Mouse (Mus musculus): Measurements from ENCODE around the gene Spred2. TPM values are rescaled to one million over a fixed set of nuclear protein-coding genes. Genes with fewer than 3 reads are reported as not detected.
A peak's percentile ranks its signal among the peaks of the same experiment; 100 is the strongest.

Spred2 gene
- polyA plus RNA-seq, 2 experiments: 8.5 to 25.4 TPM

- no peaks in the 10 kb centered on the region for H3K9me3 ChIP-seq (ENCODE audit: control insufficient read depth, low read length)
- H3K4me2 ChIP-seq (replicated peaks; ENCODE audit: low read depth, low read length, severe bottlenecking): no peak overlapping the region
- H3K27me3 ChIP-seq (ENCODE audit: control insufficient read depth, insufficient read depth, low read length): no peaks in the 10 kb centered on the region
- H3K9ac ChIP-seq (ENCODE audit: low read depth, low read length, severe bottlenecking): no peak overlapping the region
- H3K27ac ChIP-seq (replicated peaks; ENCODE audit: low read depth, low read length): no peak overlapping the region
- H3K4me1 ChIP-seq (ENCODE audit: control insufficient read depth, insufficient read depth, low read length): no peaks in the 10 kb centered on the region
- 67% methylated on average over 18 of the region's 18 CpGs for WGBS
- no peak for TF ChIP-seq POLR2A (IDR thresholded peaks at IDR 0.05; ENCODE audit: borderline replicate concordance, extremely low read depth, insufficient read depth, insufficient read length)
- H3K36me3 ChIP-seq (ENCODE audit: control insufficient read depth, insufficient read depth, low read length): peaks cover 21% of the 10 kb centered on the region
- ATAC-seq (ENCODE audit: low FRiP score, low read depth) (no peak), DNase-seq (ENCODE audit: low spot score) (no peak)
- no peak overlapping the region for H3K4me3 ChIP-seq (replicated peaks; ENCODE audit: low read length)
Measured at GRCm38 (mm10) chr11:19997940-19998339, 73.8 kb downstream of the Spred2 start.

- Histone ChIP-seq H3K4me3 (replicated peaks; ENCODE audit: low read length) (no peak overlapping the region), H3K36me3 (ENCODE audit: control insufficient read depth, insufficient read depth, low read length) (peaks cover 45% of the 10 kb centered on the region), H3K9ac (ENCODE audit: low read depth, low read length, severe bottlenecking) (no peak overlapping the region), H3K27me3 (ENCODE audit: control insufficient read depth, insufficient read depth, low read length) (no peaks in the 10 kb centered on the region), H3K4me2 (replicated peaks; ENCODE audit: low read depth, low read length, severe bottlenecking) (no peak overlapping the region), H3K4me1 (ENCODE audit: control insufficient read depth, insufficient read depth, low read length) (no peaks in the 10 kb centered on the region), H3K27ac (replicated peaks; ENCODE audit: low read depth, low read length) (no peak overlapping the region), H3K9me3 (ENCODE audit: control insufficient read depth, low read length) (no peaks in the 10 kb centered on the region)
- no peak for TF ChIP-seq POLR2A (IDR thresholded peaks at IDR 0.05; ENCODE audit: borderline replicate concordance, extremely low read depth, insufficient read depth, insufficient read length)
- WGBS: 91% methylated on average over 4 of the region's 4 CpGs
- DNase-seq (ENCODE audit: low spot score) (no peak), ATAC-seq (ENCODE audit: low FRiP score, low read depth) (no peak)
Measured at GRCm38 (mm10) chr11:20002883-20003282, 78.7 kb downstream of the Spred2 start.

DNA sequence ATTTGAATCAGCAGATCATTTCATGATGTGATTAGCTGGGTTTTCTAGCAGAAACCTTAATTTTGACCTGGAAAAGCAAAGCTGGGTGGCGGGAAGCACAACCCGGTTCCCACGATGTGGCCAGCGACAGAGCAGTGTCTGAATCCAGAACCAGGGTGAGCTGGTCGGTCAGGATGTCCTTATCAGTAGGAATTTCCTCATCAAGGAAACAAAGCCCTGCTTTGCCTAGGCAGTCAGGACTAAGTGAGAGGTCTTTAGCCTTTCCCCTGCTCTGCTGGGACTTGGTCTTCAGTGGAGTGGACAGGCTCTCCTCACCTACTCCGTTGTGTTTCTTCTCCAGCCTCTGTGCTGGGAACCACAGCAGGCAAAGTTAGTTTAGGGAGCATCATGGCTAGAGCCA is 83.5 kb downstream of the Spred2 start:
- peaks cover 52% of the 10 kb centered on the region for H3K36me3 ChIP-seq (ENCODE audit: control insufficient read depth, insufficient read depth, low read length)
- ATAC-seq (ENCODE audit: low FRiP score, low read depth): no peak
- H3K27ac ChIP-seq (replicated peaks; ENCODE audit: low read depth, low read length): no peak overlapping the region
- WGBS: 87% methylated on average over 6 of the region's 6 CpGs
- no peak overlapping the region for H3K9ac ChIP-seq (ENCODE audit: low read depth, low read length, severe bottlenecking)
- TF ChIP-seq POLR2A (IDR thresholded peaks at IDR 0.05; ENCODE audit: borderline replicate concordance, extremely low read depth, insufficient read depth, insufficient read length): no peak
- no peaks in the 10 kb centered on the region for H3K9me3 ChIP-seq (ENCODE audit: control insufficient read depth, low read length)
- H3K27me3 ChIP-seq (ENCODE audit: control insufficient read depth, insufficient read depth, low read length): no peaks in the 10 kb centered on the region
- peaks cover 7% of the 10 kb centered on the region for H3K4me1 ChIP-seq (ENCODE audit: control insufficient read depth, insufficient read depth, low read length)
- no peak overlapping the region for H3K4me3 ChIP-seq (replicated peaks; ENCODE audit: low read length)
- H3K4me2 ChIP-seq (replicated peaks; ENCODE audit: low read depth, low read length, severe bottlenecking): no peak overlapping the region
- DNase-seq (ENCODE audit: low spot score): no peak

DNA sequence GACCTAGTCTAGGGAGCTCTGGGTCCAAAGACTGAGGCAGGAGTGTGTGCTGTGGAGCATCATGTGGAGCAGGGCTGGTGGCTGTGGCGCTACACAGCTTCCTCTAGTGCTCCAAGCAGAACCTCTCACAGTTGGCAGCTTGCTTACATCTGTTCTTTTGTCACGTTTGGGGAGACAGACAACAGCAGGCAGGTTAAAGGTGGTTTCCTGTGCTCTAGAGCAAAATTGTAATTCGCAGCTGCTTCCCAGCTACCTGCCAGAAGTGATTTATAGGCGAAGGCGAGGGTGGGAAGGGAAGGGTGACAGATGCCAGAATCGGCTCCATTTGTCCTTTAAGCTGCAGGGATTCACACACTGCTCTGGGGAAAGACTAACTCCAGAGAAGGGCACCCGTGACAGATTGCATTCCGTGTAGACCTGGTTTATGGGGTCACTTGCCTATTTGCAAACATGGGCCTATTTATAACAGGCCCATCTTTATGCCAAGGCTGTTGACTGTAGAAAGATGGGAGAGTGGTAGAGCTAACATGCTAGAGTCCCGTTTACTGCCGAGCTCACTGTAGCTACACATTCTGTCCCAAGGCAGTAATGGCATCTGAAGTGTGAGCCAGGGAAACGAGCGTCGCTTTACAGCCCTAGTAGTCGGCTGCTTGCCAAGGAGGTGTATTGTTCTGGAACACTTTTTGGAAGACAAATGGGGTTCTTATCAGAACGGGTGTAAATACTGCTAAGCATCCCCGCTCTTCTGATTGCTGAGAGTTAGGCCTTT is 87.2 kb downstream of the Spred2 start:
- H3K9me3 ChIP-seq (ENCODE audit: control insufficient read depth, low read length): no peaks in the 10 kb centered on the region
- peaks cover 48% of the 10 kb centered on the region for H3K36me3 ChIP-seq (ENCODE audit: control insufficient read depth, insufficient read depth, low read length)
- no peak overlapping the region for H3K4me2 ChIP-seq (replicated peaks; ENCODE audit: low read depth, low read length, severe bottlenecking)
- peak; percentile 51 for DNase-seq (ENCODE audit: low spot score)
- peak; percentile 51; the same call in 1 of the 2 replicates for ATAC-seq (ENCODE audit: low FRiP score, low read depth)
- no peak overlapping the region for H3K4me3 ChIP-seq (replicated peaks; ENCODE audit: low read length)
- 19% methylated on average over 16 of the region's 16 CpGs for whole genome bisulfite sequencing
- no peak for TF ChIP-seq POLR2A (IDR thresholded peaks at IDR 0.05; ENCODE audit: borderline replicate concordance, extremely low read depth, insufficient read depth, insufficient read length)
- no peak overlapping the region for H3K9ac ChIP-seq (ENCODE audit: low read depth, low read length, severe bottlenecking)
- H3K4me1 ChIP-seq (ENCODE audit: control insufficient read depth, insufficient read depth, low read length): peaks cover 7% of the 10 kb centered on the region
- no peak overlapping the region for H3K27ac ChIP-seq (replicated peaks; ENCODE audit: low read depth, low read length)
- no peaks in the 10 kb centered on the region for H3K27me3 ChIP-seq (ENCODE audit: control insufficient read depth, insufficient read depth, low read length)

DNA sequence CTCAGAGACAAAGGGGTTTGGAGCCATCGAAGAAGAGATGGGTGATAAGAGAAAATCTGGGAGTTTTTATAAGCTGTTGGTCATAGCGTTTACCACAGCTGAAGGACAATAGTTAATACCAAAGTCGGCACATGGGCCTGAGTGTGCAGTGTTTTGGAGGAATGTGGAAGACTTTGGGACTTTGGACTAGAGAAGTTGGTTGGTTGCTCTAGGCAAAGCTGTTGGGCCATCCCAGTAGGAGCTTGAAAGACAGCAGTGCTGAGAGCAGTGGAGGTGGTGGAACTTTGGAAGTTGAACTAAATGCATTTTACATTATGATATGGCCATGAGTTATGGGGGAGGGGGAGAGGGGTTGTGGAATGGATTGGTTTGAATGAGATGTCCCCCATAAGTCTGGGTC is 89.2 kb downstream of the Spred2 start:
- peaks cover 43% of the 10 kb centered on the region for H3K36me3 ChIP-seq (ENCODE audit: control insufficient read depth, insufficient read depth, low read length)
- H3K9ac ChIP-seq (ENCODE audit: low read depth, low read length, severe bottlenecking): no peak overlapping the region
- H3K4me3 ChIP-seq (replicated peaks; ENCODE audit: low read length): no peak overlapping the region
- ATAC-seq (ENCODE audit: low FRiP score, low read depth) (no peak), DNase-seq (ENCODE audit: low spot score) (no peak)
- 98% methylated on average over 3 of the region's 3 CpGs for WGBS
- no peak for TF ChIP-seq POLR2A (IDR thresholded peaks at IDR 0.05; ENCODE audit: borderline replicate concordance, extremely low read depth, insufficient read depth, insufficient read length)
- H3K4me1 ChIP-seq (ENCODE audit: control insufficient read depth, insufficient read depth, low read length): peaks cover 7% of the 10 kb centered on the region
- H3K4me2 ChIP-seq (replicated peaks; ENCODE audit: low read depth, low read length, severe bottlenecking): no peak overlapping the region
- no peak overlapping the region for H3K27ac ChIP-seq (replicated peaks; ENCODE audit: low read depth, low read length)
- no peaks in the 10 kb centered on the region for H3K27me3 ChIP-seq (ENCODE audit: control insufficient read depth, insufficient read depth, low read length)
- peaks cover 7% of the 10 kb centered on the region; the same call in 1 of the 2 replicates for H3K9me3 ChIP-seq (ENCODE audit: control insufficient read depth, low read length)

All from limb, embryonic 14.5 days (tissue).